Mouse (Mus musculus) left cerebral cortex, postnatal 10 days (tissue): ENCODE measurements at regions not wholly inside any gene's neighbourhood (a gene's known extent, or its start where the extent isn't known, plus 50 kb on each side); places are given as distances from the start of the nearest gene placed in this dataset.

Experiments used
- DNase-seq, 2 experiments: peaks; one replicate each; pipeline ENCODE4 v3.0.0; 2021 to 2022; ENCODE audit warnings: low spot score in 2 of 2, mixed read lengths in 1 of 2; ENCODE audit errors: extremely low spot score in 1 of 2
- intact Hi-C: fragments of 180-260 bp; cut with DNase I; formaldehyde crosslinking; loops from one replicate; pipeline ENCODE4 v1.15.1; 2025

DNA sequence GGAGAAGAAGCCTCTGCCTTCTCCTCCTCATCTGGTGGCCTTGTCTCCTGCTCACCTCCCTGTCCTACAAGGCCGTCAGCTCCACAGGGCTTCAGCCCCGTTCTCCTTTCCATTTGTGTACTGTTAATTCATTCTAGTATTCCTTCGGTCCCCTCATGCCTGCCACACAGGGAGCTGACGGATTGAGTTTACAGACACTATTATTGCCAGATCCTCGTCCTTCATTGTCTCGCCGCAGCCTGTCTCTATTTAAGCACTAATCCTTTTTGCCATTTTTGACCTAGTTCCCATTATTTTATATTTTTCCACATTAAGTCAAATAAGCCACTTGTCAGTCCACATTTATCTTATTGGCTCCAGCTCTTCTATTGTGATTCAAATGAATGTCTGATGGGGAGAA, 64.2 kb upstream of the Cd180 start:
- intact Hi-C loops: no loop called here
- no peak for DNase-seq

DNA sequence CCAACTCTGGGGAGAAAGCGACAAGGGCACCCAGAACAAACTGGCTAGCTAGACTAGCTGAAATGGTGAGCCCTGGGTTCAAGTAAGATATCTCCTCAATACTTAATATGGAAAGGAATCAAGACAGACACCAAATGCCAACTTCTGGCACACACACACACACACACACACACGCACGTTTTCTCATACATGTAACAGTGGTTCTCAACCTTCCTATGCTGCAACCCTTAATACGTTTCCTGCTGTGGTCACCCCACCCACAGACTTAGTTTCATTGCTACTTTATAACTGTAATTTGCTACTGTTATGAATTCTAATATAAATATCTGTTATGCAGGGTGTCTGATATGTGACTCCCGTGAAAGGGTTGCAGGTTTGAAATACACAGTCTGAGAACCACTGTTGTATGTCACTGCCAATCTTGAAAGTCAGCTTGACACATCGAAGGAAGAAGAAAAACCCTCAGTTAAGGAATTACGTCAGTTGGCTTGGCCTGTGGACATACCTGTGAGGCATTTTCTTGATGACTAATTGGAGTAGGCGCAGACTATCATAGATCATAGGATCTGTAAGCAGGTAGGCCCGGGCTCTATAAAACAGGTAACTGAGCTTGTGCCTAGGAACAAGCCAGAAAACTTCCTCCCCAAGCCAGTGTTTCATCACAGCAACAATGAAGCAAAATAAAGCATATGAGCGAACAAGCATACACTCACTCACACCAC, 59.0 kb upstream of the Cd180 start:
- no peak for DNase-seq
- intact Hi-C loops: no loop called here

DNA sequence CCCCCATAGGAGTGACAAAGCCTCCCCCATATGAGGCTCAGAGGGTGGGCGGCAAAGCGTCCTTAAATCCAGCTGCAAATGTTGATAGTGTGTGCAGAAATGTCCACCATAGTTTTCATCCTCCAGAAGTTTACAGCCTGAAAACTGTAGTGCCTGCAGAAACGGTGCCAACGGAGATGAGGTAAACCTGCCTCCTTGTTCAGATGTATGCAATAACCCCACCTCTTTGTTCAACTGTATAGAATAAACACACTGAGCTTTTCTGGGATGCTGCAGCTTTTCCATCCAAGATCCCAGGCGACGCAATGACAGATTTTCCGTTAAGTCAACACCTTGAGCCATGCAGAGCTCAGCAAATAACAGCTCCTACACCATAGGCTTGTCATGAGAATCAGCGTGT, 57.3 kb upstream of the Cd180 start:
- intact Hi-C loops: no loop called here
- no peak for DNase-seq

DNA sequence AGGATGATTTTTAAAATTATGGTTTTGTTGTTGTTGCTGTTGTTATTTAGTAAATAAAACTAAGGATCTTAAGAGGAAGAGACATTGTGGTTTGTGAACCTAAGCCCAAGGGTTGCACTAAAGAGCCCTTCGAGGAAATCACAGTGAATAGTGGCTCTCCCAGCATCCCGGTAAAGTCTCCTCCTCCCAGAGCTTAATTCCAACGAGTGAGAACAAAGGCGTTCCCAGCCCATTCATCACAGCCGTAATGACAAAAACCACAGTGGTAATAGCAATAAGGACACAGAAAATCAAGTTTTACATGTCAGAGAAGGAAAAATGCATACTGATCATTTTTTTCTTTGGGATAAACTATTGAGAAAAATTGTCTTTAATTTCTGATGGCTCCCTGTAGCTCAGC, 56.3 kb upstream of the Cd180 start:
- DNase-seq: no peak
- intact Hi-C loops: no loop called here

DNA sequence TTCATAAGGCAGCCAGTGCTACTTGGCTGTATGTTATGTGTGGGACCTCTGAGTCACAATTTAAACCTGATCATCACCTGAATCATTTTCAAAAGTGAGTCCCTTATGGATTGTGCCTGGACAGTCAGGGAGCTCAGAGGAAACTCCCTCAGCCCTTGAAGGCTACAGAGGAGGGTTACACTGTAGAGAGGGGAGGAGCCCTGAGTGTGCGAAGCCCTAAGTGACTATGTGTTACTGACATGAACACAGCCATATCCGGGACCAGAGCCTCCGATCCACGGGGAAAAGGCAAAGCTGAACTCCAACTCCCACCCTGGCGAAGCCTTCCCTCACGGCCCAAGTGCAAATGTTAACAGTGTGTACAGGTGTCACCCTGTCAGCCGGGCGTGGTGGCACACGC, 53.7 kb upstream of the Cd180 start:
- intact Hi-C loops: loop anchor here (10.0 kb wide), 1 partner anchor 725 kb away; no protein-coding TSS in a partner anchor
- no peak for DNase-seq

DNA sequence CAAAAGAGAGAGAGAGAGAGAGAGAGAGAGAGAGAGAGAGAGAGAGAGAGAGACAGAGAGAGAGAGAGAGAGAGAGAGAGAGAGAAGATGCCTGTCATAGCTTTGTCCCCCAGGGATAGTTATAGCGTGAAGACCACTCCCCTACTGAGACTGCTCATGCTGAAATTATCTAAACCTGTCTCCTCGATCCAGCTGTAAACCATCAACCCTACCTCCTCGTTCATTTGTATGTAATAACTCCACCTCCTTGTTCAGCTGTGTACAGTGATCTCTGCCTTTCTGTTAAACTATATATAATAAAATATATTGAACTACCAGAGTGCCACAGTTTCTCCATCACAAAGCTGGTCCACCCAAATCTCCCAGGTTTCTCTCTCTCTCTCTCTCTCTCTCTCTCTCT, 53.2 kb upstream of the Cd180 start:
- DNase-seq: no peak
- intact Hi-C loops: loop anchor here (10.0 kb wide), 1 partner anchor 725 kb away; no protein-coding TSS in a partner anchor
